Mouse (Mus musculus) heart, embryonic 16.5 days (tissue): Measurements from ENCODE around the gene Sept10. TPM values are rescaled to one million over a fixed set of nuclear protein-coding genes. Genes with fewer than 3 reads are reported as not detected.
"Not testable (repeated sequence)": the region's sequence is repeated elsewhere in the genome, so short reads cannot be mapped to it uniquely, and the experiment has no call there.

Experiments
- ATAC-seq: fragments of 200-750 bp; cut with Nextera tagmentation; replicated peaks from 2 replicates; pipeline ENCODE4 v1.8.0; 2017; ENCODE audit warnings: moderate number of reproducible peaks; ENCODE audit not compliant: insufficient read depth, low FRiP score; ENCODE audit errors: extremely low read depth
- H3K27ac ChIP-seq: fragments of 300-500 bp; sonication (generic); 2 replicates; pipeline ENCODE4 v1.5.1; 2014; ENCODE audit warnings: mild to moderate bottlenecking, low read length, control low read depth, moderate library complexity
- H3K27me3 ChIP-seq: fragments of 300-500 bp; sonication (generic); 2 replicates; pipeline ENCODE4 v1.6.1; 2014; ENCODE audit warnings: low read length, mixed read lengths; ENCODE audit not compliant: control insufficient read depth, insufficient read depth
- H3K36me3 ChIP-seq: fragments of 300-500 bp; sonication (generic); 2 replicates; pipeline ENCODE4 v1.6.1; 2014; ENCODE audit not compliant: control insufficient read depth, insufficient read depth
- H3K4me1 ChIP-seq: fragments of 300-500 bp; sonication (generic); 2 replicates; pipeline ENCODE4 v1.6.1; 2014; ENCODE audit warnings: low read length, mixed read lengths; ENCODE audit not compliant: control insufficient read depth, insufficient read depth
- H3K4me2 ChIP-seq: fragments of 300-500 bp; sonication (generic); 2 replicates; pipeline ENCODE4 v1.6.1; 2014; ENCODE audit warnings: low read depth, mild to moderate bottlenecking, control low read depth, low read length
- H3K4me3 ChIP-seq: fragments of 300-500 bp; sonication (generic); 2 replicates; pipeline ENCODE4 v1.5.1; 2014; ENCODE audit warnings: mild to moderate bottlenecking, control low read depth, low read length
- H3K9ac ChIP-seq: fragments of 300-500 bp; sonication (generic); 2 replicates; pipeline ENCODE4 v1.6.1; 2014; ENCODE audit warnings: low read length, control low read depth
- H3K9me3 ChIP-seq: fragments of 300-500 bp; sonication (generic); replicated peaks from 2 replicates; pipeline ENCODE4 v1.6.1; 2016; ENCODE audit warnings: low read length; ENCODE audit not compliant: control insufficient read depth
- WGBS: fragments of 180-500 bp; shearing (Covaris S2); extraction: QIAGEN DNeasy Blood & Tissue Kit; methylation state at CpG from one replicate; pipeline ENCODE4 v1.1.7; 2014; 5-methylcytosine and 5-hydroxymethylcytosine counted together
- polyA plus RNA-seq: library from polyadenylated mRNA; unstranded; fragments of >200 nt; fragmentation: Nextera tagmentation; extraction: Ambion mirVana; gene quantifications from 2 replicates; pipeline ENCODE4 v1.2.1, GENCODE M21; 2015

Sept10 gene
- polyA plus RNA-seq, 1 experiment from 2014 or later, result 32.4 TPM

DNA sequence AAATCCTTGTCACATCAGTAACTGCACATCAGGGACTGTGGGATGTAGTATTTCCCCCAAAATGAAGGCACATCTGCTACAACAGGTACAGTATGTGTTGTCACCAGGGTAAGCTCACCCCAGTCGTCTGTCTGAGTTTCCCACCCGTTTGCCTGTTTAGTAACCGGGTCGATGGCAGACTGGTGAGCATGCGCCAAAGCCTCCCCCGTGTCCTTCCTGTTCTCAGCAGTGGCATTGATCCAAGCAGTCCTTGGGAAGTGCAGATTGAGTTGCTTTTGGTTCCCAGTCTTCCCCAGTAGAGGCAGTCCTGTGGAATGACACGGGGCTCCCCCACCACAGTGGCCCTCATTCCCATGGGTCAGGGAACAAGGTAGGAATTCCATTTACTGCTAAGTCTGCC lies 111.3 kb downstream of the Sept10 start:
- Histone ChIP-seq H3K4me1 (peaks cover 3% of the 10 kb centered on the region; the same call in 1 of the 2 replicates), H3K36me3 (no peaks in the 10 kb centered on the region), H3K9me3 (no peaks in the 10 kb centered on the region), H3K27ac (no peak overlapping the region), H3K9ac (no peak overlapping the region), H3K4me2 (no peak overlapping the region), H3K4me3 (no peak overlapping the region), H3K27me3 (no peaks in the 10 kb centered on the region)
- 82% methylated on average over 7 of the region's 7 CpGs for WGBS
- no peak for ATAC-seq

DNA sequence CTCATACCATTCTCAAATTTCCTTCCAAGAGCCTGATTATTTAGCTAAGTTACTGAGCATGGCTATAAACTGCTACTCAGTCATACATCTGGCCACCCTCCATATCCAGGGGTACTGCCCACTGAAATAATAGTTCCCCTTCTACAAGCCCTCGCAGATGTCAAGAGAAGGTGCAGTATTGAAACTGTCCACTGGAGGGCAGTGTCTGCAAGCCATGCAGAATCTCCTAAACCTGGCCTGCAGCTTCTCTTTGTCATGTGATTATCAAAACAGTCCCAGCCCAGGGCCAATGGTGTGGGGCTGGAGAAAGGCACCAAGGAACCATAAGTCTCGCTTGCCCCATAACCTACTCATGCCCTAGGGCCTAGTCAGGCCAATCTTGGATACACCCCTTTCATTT lies 112.6 kb downstream of the Sept10 start:
- H3K4me1 ChIP-seq, result no peaks in the 10 kb centered on the region
- 0 out of 2 replicates have a peak, but pooled peaks have one; percentile 58 for ATAC-seq
- 30% methylated on average over 2 of the region's 2 CpGs for WGBS
- H3K36me3 ChIP-seq, result no peaks in the 10 kb centered on the region
- no peak overlapping the region for H3K9ac ChIP-seq
- no peak overlapping the region for H3K4me3 ChIP-seq
- no peaks in the 10 kb centered on the region for H3K9me3 ChIP-seq
- no peak overlapping the region for H3K4me2 ChIP-seq
- no peaks in the 10 kb centered on the region; the same call in 1 of the 2 replicates for H3K27me3 ChIP-seq
- no peak overlapping the region for H3K27ac ChIP-seq

DNA sequence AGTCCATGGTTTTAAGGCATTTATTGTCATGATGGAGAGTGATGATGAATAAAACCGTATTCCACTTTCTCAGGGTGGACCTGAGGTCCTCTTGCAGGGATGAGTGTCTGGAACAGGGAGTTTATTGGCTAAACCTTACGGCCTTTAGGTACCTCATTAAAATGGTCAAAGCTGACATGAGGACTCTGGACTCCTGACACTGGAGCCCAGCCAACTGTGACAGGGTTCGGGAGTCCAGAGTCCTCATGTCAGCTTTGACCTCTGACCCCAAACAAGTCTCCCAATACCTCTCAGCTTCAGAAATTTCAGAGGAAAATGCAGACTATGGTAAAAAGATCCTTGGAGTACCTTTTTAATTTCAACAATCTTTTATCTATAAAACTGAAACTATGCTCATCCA lies 115.0 kb downstream of the Sept10 start:
- no peaks in the 10 kb centered on the region; the same call in 1 of the 2 replicates for H3K27me3 ChIP-seq
- 80% methylated on average over 3 of the region's 3 CpGs for WGBS
- no peak overlapping the region for H3K27ac ChIP-seq
- no peaks in the 10 kb centered on the region for H3K4me1 ChIP-seq
- no peak overlapping the region for H3K9ac ChIP-seq
- no peaks in the 10 kb centered on the region for H3K9me3 ChIP-seq
- ATAC-seq, result no peak
- no peak overlapping the region for H3K4me3 ChIP-seq
- no peaks in the 10 kb centered on the region for H3K36me3 ChIP-seq
- no peak overlapping the region for H3K4me2 ChIP-seq

DNA sequence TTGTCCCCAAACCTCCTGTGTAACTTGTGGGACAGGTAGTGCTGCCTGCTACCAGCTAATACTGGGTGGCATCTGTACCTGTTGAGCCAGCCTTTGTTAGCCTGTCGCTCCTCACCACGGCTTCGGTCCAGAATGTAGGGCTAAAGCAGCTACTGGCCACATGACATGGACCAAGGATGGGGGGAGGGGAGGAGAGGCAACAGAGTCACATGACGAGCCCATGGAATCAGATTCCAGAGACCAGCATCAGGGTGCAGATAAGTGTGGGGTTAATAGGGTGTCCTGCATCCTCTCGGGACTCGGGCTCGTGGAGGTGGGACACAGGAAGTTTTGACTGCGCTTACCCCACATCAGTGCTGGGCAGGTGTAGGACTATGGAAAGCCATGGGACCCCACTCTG lies 115.8 kb downstream of the Sept10 start:
- no peak overlapping the region for H3K9ac ChIP-seq
- no peak overlapping the region for H3K4me2 ChIP-seq
- H3K27me3 ChIP-seq, result no peaks in the 10 kb centered on the region; the same call in 1 of the 2 replicates
- no peak for ATAC-seq
- H3K9me3 ChIP-seq, result no peaks in the 10 kb centered on the region
- H3K4me3 ChIP-seq, result no peak overlapping the region
- no peaks in the 10 kb centered on the region for H3K4me1 ChIP-seq
- no peaks in the 10 kb centered on the region for H3K36me3 ChIP-seq
- no peak overlapping the region for H3K27ac ChIP-seq
- WGBS, result 81% methylated on average over 8 of the region's 8 CpGs

DNA sequence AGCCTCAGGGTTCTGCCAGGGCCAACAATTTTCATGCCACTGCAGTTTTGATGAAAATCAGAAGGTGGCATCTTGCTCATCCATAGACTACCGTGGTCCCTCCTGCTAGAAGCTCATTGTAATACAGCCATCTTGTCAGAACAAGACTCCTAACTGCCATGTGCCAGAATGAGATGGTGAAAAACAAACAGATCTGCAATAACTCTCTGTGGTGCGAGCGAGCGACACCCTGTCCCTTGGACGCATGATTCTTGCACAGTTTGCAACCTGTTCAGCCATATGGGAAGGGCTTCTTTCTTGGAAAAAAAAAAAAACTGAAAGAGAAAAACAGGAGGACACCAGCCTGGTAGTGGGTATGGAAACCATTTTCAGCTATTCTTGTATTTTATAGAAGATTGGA lies 117.0 kb downstream of the Sept10 start:
- Histone ChIP-seq H3K36me3 (no peaks in the 10 kb centered on the region), H3K4me1 (no peaks in the 10 kb centered on the region), H3K9ac (no peak overlapping the region), H3K4me3 (no peak overlapping the region), H3K27ac (no peak overlapping the region), H3K27me3 (no peaks in the 10 kb centered on the region; the same call in 1 of the 2 replicates), H3K9me3 (no peaks in the 10 kb centered on the region), H3K4me2 (no peak overlapping the region)
- 90% methylated on average over 5 of the region's 5 CpGs for WGBS
- ATAC-seq, result no peak

DNA sequence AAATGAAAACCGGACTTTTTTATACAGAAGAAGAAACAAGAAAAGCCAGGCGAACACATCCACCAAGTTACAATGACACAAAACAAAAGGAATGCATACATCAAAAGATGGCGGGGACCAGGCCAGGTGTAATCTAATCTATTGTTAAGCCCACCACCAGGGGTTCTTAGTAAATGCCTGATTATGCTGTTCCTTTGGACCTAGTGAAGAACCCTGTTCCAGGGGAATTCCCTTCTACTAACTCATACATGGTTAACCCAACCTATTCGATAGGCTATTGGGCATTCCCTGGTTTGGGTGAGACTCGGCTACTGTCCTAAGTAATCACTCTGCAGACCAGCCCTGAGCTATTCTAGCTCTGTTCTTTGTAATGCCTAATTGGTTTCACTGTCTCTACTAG lies 118.6 kb downstream of the Sept10 start:
- H3K9me3 ChIP-seq, H3K36me3 ChIP-seq, ATAC-seq, H3K27ac ChIP-seq, H3K4me3 ChIP-seq, H3K27me3 ChIP-seq, H3K4me2 ChIP-seq, H3K4me1 ChIP-seq, H3K9ac ChIP-seq: not testable (repeated sequence)
- WGBS, result 81% methylated on average over 5 of the region's 5 CpGs

DNA sequence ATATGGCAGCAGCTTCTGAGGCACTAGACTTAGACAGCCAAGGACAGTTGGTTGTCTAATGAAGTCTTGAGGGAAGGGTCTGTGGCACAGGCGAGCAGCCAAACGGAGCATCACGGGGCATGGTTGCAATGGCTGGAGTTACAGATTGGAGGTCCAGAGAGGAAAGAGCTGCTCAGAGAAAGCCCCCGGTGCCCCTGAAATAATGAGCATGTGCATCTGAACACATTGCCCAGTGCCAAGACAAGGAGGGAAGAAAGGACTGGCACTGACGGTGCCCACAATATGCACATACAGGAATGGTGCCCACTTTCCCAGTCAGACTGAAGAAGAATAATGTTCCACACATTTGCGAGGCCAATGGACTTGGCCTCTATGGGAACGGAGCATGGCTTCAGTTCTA lies 129.7 kb downstream of the Sept10 start:
- no peaks in the 10 kb centered on the region for H3K36me3 ChIP-seq

More for the DNA sequence above, 129.7 kb downstream of the Sept10 start:
- no peak overlapping the region for H3K4me3 ChIP-seq
- no peaks in the 10 kb centered on the region for H3K27me3 ChIP-seq
- no peak overlapping the region for H3K9ac ChIP-seq
- no peak for ATAC-seq
- no peak overlapping the region for H3K4me2 ChIP-seq
- 85% methylated on average over 7 of the region's 7 CpGs for WGBS
- H3K4me1 ChIP-seq, result peaks cover 10% of the 10 kb centered on the region
- H3K27ac ChIP-seq, result no peak overlapping the region
- H3K9me3 ChIP-seq, result no peaks in the 10 kb centered on the region

Other genes starting within 250 kb of the Sept10 start
- gene Sowahc, start 106 bp upstream of the Sept10 start, polyA plus RNA-seq, result 2.8 and 3.7 TPM in 2 replicates
- 57.9 and 58.8 TPM in 2 replicates for gene P4ha1, start 101.4 kb upstream of the Sept10 start, polyA plus RNA-seq
- gene Gm10273, start 173.8 kb upstream of the Sept10 start, polyA plus RNA-seq, result 5.9 and 65.1 TPM in 2 replicates
- gene Pla2g12b, start 181.8 kb upstream of the Sept10 start, polyA plus RNA-seq, result 0.30 TPM in 1 of 2 replicates, not detected in the other
- gene Oit3, start 219.9 kb upstream of the Sept10 start, polyA plus RNA-seq, result 4.1 and 4.7 TPM in 2 replicates